Comparison of ENCODE assay signal across 18 mouse cellular contexts in genomic region chr17:45551249-45551796, GRCm38 (mm10). TPM values are rescaled to one million over a fixed set of nuclear protein-coding genes. Genes with fewer than 3 reads are reported as not detected.
DNase-seq lines count a peak whose midpoint lies in the region; ATAC-seq lines count a peak whose summit lies in the region.
"Had no signal": no experiment of that assay in that cellular context is flagged by ENCODE, and none has a peak within 500 bp of the region (broad histone marks: within the 10 kb centered on the region; RNA-seq: fewer than 3 reads in every experiment).

No protein-coding gene starts in this region.

- H3K27ac ChIP-seq in hindbrain, embryonic 10.5 days, result 0 out of 2 replicates have a peak overlapping the region, but pooled peaks have one; percentile 50
- no peak overlapping the region for H3K27ac ChIP-seq in hindbrain, embryonic 16.5 days (ENCODE audit: low read depth, low read length)
- H3K27ac ChIP-seq in midbrain, embryonic 13.5 days, result peak overlapping the region; percentile 31; the same call in 1 of the 2 replicates
- H3K27ac ChIP-seq in midbrain, embryonic 16.5 days (ENCODE audit: low read length), result no peak overlapping the region
- H3K27ac ChIP-seq: embryonic facial prominence, embryonic 15.5 days; heart, adult 2 months; kidney, embryonic 15.5 days; liver, embryonic 14.5 days; macrophage; neural tube, embryonic 15.5 days; stomach, embryonic 15.5 days had no signal

- H3K9me3 ChIP-seq in hindbrain, embryonic 10.5 days, result no peaks in the 10 kb centered on the region
- no peaks in the 10 kb centered on the region for H3K9me3 ChIP-seq in hindbrain, embryonic 16.5 days (ENCODE audit: control insufficient read depth, low read length)
- H3K9me3 ChIP-seq in midbrain, embryonic 13.5 days, result no peaks in the 10 kb centered on the region
- H3K9me3 ChIP-seq in midbrain, embryonic 16.5 days (replicated peaks; ENCODE audit: control insufficient read depth, low read length, poor library complexity, severe bottlenecking), result no peaks in the 10 kb centered on the region
- H3K9me3 ChIP-seq: embryonic facial prominence, embryonic 15.5 days; heart, embryonic 12.5 days; kidney, embryonic 15.5 days; neural tube, embryonic 15.5 days; stomach, embryonic 15.5 days had no signal

- H3K4me2 ChIP-seq in hindbrain, embryonic 16.5 days (ENCODE audit: low read length), result no peak overlapping the region
- H3K4me2 ChIP-seq in midbrain, embryonic 13.5 days (replicated peaks), result no peak overlapping the region
- H3K4me2 ChIP-seq in midbrain, embryonic 16.5 days (ENCODE audit: low read length), result no peak overlapping the region
- H3K4me2 ChIP-seq: embryonic facial prominence, embryonic 15.5 days; heart, embryonic 12.5 days; kidney, embryonic 15.5 days; neural tube, embryonic 15.5 days; stomach, embryonic 15.5 days had no signal

- DNase-seq in cerebellum, adult 11-12 months, result peak; percentile 51
- no peak for DNase-seq in cerebellum, postnatal 14 days
- no peak for DNase-seq in hindbrain, embryonic 10.5 days (ENCODE audit: low spot score)

- peaks cover 64% of the 10 kb centered on the region for H3K4me1 ChIP-seq in hindbrain, embryonic 10.5 days (replicated peaks)
- peaks cover 27% of the 10 kb centered on the region for H3K4me1 ChIP-seq in hindbrain, embryonic 16.5 days (ENCODE audit: control insufficient read depth, insufficient read depth, low read depth, low read length)
- peaks cover 51% of the 10 kb centered on the region for H3K4me1 ChIP-seq in midbrain, embryonic 13.5 days (replicated peaks)
- peaks cover 32% of the 10 kb centered on the region for H3K4me1 ChIP-seq in midbrain, embryonic 16.5 days (ENCODE audit: control insufficient read depth, insufficient read depth, low read length)

- H3K27me3 ChIP-seq in hindbrain, embryonic 10.5 days (ENCODE audit: insufficient read depth, poor library complexity, severe bottlenecking), result peaks cover 55% of the 10 kb centered on the region
- H3K27me3 ChIP-seq in hindbrain, embryonic 16.5 days (replicated peaks; ENCODE audit: control insufficient read depth, insufficient read depth, low read length), result peaks cover 4% of the 10 kb centered on the region
- H3K27me3 ChIP-seq in midbrain, embryonic 13.5 days, result peaks cover 20% of the 10 kb centered on the region
- H3K27me3 ChIP-seq in midbrain, embryonic 16.5 days (ENCODE audit: control insufficient read depth, insufficient read depth, low read depth, low read length), result peaks cover 8% of the 10 kb centered on the region

- WGBS in hindbrain, embryonic 10.5 days, result 56% methylated on average over 7 of the region's 7 CpGs
- 56% methylated on average over 7 of the region's 7 CpGs for WGBS in hindbrain, embryonic 16.5 days
- 42% methylated on average over 7 of the region's 7 CpGs for WGBS in midbrain, embryonic 13.5 days
- 50% methylated on average over 7 of the region's 7 CpGs for WGBS in midbrain, embryonic 16.5 days

- peaks cover 7% of the 10 kb centered on the region for H3K36me3 ChIP-seq in hindbrain, embryonic 10.5 days
- H3K36me3 ChIP-seq in hindbrain, embryonic 16.5 days (ENCODE audit: control insufficient read depth, insufficient read depth, low read length), result no peaks in the 10 kb centered on the region
- peaks cover 7% of the 10 kb centered on the region for H3K36me3 ChIP-seq in midbrain, embryonic 13.5 days
- H3K36me3 ChIP-seq in midbrain, embryonic 16.5 days (ENCODE audit: control insufficient read depth, insufficient read depth, low read length), result peaks cover 6% of the 10 kb centered on the region
- H3K36me3 ChIP-seq: embryonic facial prominence, embryonic 15.5 days; heart, embryonic 12.5 days; kidney, embryonic 15.5 days; stomach, embryonic 15.5 days had no signal

- ATAC-seq in hindbrain, embryonic 16.5 days, result no peak
- ATAC-seq in midbrain, embryonic 13.5 days, result no peak
- no peak for ATAC-seq in midbrain, embryonic 16.5 days
- no peak for ATAC-seq in frontal cortex, adult (ENCODE audit: low TSS enrichment)

- no peak overlapping the region for H3K4me3 ChIP-seq in hindbrain, embryonic 10.5 days
- no peak overlapping the region for H3K4me3 ChIP-seq in hindbrain, embryonic 16.5 days (ENCODE audit: low read length)
- H3K4me3 ChIP-seq in midbrain, embryonic 13.5 days (replicated peaks), result no peak overlapping the region
- no peak overlapping the region for H3K4me3 ChIP-seq in midbrain, embryonic 16.5 days (ENCODE audit: low read depth, low read length)
- H3K4me3 ChIP-seq: embryonic facial prominence, embryonic 15.5 days; heart, adult 2 months; heart, embryonic 12.5 days; kidney, embryonic 15.5 days; neural tube, embryonic 15.5 days; stomach, embryonic 15.5 days had no signal

- no peak overlapping the region for H3K9ac ChIP-seq in hindbrain, embryonic 16.5 days (ENCODE audit: low read depth, low read length)
- H3K9ac ChIP-seq in midbrain, embryonic 13.5 days (replicated peaks), result no peak overlapping the region
- H3K9ac ChIP-seq in midbrain, embryonic 16.5 days (ENCODE audit: low read depth, low read length), result no peak overlapping the region
- H3K9ac ChIP-seq: embryonic facial prominence, embryonic 15.5 days; heart, embryonic 12.5 days; kidney, embryonic 15.5 days; liver, embryonic 14.5 days; neural tube, embryonic 15.5 days; stomach, embryonic 15.5 days had no signal

RNA-seq across cellular contexts. Expression of gene Tmem151b, which starts 1.8 kb away (rescaled TPM):
- 7.2 and 10.6 TPM in 2 replicates for polyA plus RNA-seq in hindbrain, embryonic 10.5 days (2016; fragmentation: Nextera tagmentation; extraction: Ambion mirVana)
- 29.3 and 31.7 TPM in 2 replicates for polyA plus RNA-seq in hindbrain, embryonic 16.5 days (2015; fragmentation: Nextera tagmentation; extraction: Ambion mirVana)
- polyA plus RNA-seq in midbrain, embryonic 13.5 days (2015; fragmentation: Nextera tagmentation; extraction: Ambion mirVana), result 23.5 and 25.5 TPM in 2 replicates
- 31.0 and 32.5 TPM in 2 replicates for polyA plus RNA-seq in midbrain, embryonic 16.5 days (2015; fragmentation: Nextera tagmentation; extraction: Ambion mirVana)

RNA-seq across cellular contexts. Expression of gene Nfkbie, which starts 4.2 kb away (rescaled TPM):
- polyA plus RNA-seq in hindbrain, embryonic 10.5 days (2016; fragmentation: Nextera tagmentation; extraction: Ambion mirVana), result 8.3 and 9.7 TPM in 2 replicates
- 6.1 and 6.8 TPM in 2 replicates for polyA plus RNA-seq in hindbrain, embryonic 16.5 days (2015; fragmentation: Nextera tagmentation; extraction: Ambion mirVana)
- polyA plus RNA-seq in midbrain, embryonic 13.5 days (2015; fragmentation: Nextera tagmentation; extraction: Ambion mirVana), result 5.2 and 7.1 TPM in 2 replicates
- 3.6 and 3.7 TPM in 2 replicates for polyA plus RNA-seq in midbrain, embryonic 16.5 days (2015; fragmentation: Nextera tagmentation; extraction: Ambion mirVana)

RNA-seq across cellular contexts. Expression of gene Slc35b2, which starts 12.4 kb away (rescaled TPM):
- 121 TPM in 2 replicates for polyA plus RNA-seq in hindbrain, embryonic 10.5 days (2016; fragmentation: Nextera tagmentation; extraction: Ambion mirVana)
- polyA plus RNA-seq in hindbrain, embryonic 16.5 days (2015; fragmentation: Nextera tagmentation; extraction: Ambion mirVana), result 96.2 and 101 TPM in 2 replicates
- polyA plus RNA-seq in midbrain, embryonic 13.5 days (2015; fragmentation: Nextera tagmentation; extraction: Ambion mirVana), result 89.2 and 95.3 TPM in 2 replicates
- 76.0 and 79.6 TPM in 2 replicates for polyA plus RNA-seq in midbrain, embryonic 16.5 days (2015; fragmentation: Nextera tagmentation; extraction: Ambion mirVana)

RNA-seq across cellular contexts. Expression of gene Hsp90ab1, which starts 21.7 kb away (rescaled TPM):
- 1,585 and 2,006 TPM in 2 replicates for polyA plus RNA-seq in hindbrain, embryonic 10.5 days (2016; fragmentation: Nextera tagmentation; extraction: Ambion mirVana)
- 1,542 and 1,571 TPM in 2 replicates for polyA plus RNA-seq in hindbrain, embryonic 16.5 days (2015; fragmentation: Nextera tagmentation; extraction: Ambion mirVana)
- polyA plus RNA-seq in midbrain, embryonic 13.5 days (2015; fragmentation: Nextera tagmentation; extraction: Ambion mirVana), result 1,587 and 1,677 TPM in 2 replicates
- polyA plus RNA-seq in midbrain, embryonic 16.5 days (2015; fragmentation: Nextera tagmentation; extraction: Ambion mirVana), result 1,403 and 1,446 TPM in 2 replicates

RNA-seq across cellular contexts. Expression of gene Tcte1, which starts 28.1 kb away (rescaled TPM):
- 1.7 and 3.8 TPM in 2 replicates for polyA plus RNA-seq in hindbrain, embryonic 10.5 days (2016; fragmentation: Nextera tagmentation; extraction: Ambion mirVana)
- polyA plus RNA-seq in hindbrain, embryonic 16.5 days (2015; fragmentation: Nextera tagmentation; extraction: Ambion mirVana), result 6.1 and 6.3 TPM in 2 replicates
- 2.6 and 2.7 TPM in 2 replicates for polyA plus RNA-seq in midbrain, embryonic 13.5 days (2015; fragmentation: Nextera tagmentation; extraction: Ambion mirVana)
- polyA plus RNA-seq in midbrain, embryonic 16.5 days (2015; fragmentation: Nextera tagmentation; extraction: Ambion mirVana), result 4.3 and 5.0 TPM in 2 replicates
- polyA plus RNA-seq: heart, postnatal 0 days; inflammation-experienced regulatory T-cells, adult 6 months; liver, embryonic 14.5 days; macrophage; urinary bladder, adult 2 months had no signal

Comparison
In these comparisons a context has a peak if more than half of its experiments do, and no peak if none do; other contexts are left out.
1. H3K27ac ChIP-seq: peak in hindbrain, embryonic 10.5 days (single experiment) and midbrain, embryonic 13.5 days (single experiment); none in hindbrain, embryonic 16.5 days (single experiment) and midbrain, embryonic 16.5 days (single experiment).